31 mouse cellular contexts compared by ENCODE assay signal in the genomic region with DNA sequence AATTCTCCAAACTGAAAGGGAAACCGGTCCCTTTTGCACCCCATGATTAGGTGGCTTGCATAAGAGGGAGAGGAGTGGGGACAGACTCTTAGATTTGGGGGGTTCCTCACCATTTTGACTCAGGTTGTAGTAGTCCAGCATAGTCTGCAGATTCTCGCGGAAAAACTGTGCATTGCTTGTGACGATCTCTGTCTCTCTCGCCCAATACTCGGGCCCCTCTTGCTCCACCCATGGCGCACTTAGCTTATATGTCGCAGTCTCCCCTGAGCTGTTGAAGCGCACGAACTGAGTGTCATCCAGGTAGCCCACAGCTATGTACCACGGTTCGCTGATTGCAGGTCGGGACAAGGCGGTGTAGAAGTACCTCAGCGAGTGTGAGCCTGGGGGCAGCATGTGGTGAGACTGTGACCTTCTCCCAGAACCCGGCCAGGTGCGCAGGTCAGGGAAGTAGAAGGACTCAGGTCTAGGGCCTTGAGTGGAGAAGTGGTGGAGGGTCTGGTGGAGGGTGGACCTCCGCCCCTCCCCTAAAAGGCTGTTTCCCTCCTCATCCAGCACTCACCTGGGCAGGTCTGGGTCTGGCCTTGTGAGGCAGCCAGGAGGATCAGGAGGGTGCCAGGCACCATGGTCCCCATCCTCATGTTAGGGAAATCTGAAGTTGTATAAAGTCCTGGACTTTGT. TPM values are rescaled to one million over a fixed set of nuclear protein-coding genes. Genes with fewer than 3 reads are reported as not detected.
DNase-seq lines count a peak whose midpoint lies in the region; ATAC-seq and TF ChIP-seq lines count a peak whose summit lies in the region.
"Had no signal": no experiment of that assay in that cellular context is flagged by ENCODE, and none has a peak within 500 bp of the region (broad histone marks: within the 10 kb centered on the region; RNA-seq: fewer than 3 reads in every experiment).

No protein-coding gene starts in this region.

- H3K4me1 ChIP-seq in lung, embryonic 16.5 days (replicated peaks; ENCODE audit: control insufficient read depth, insufficient read depth, low read length): no peaks in the 10 kb centered on the region
- no peaks in the 10 kb centered on the region for H3K4me1 ChIP-seq in ES-E14 (ENCODE audit: control insufficient read depth in 2 of 2, insufficient read depth in 2 of 2, low read length in 2 of 2, poor library complexity in 1 of 2)
- H3K4me1 ChIP-seq in intestine, embryonic 15.5 days (replicated peaks): no peaks in the 10 kb centered on the region
- H3K4me1 ChIP-seq in lung, adult 2 months (ENCODE audit: control insufficient read depth, insufficient read depth, low read length): no peaks in the 10 kb centered on the region
- H3K4me1 ChIP-seq: embryonic facial prominence, embryonic 13.5 days; forebrain, embryonic 13.5 days; hindbrain, embryonic 15.5 days; liver, embryonic 13.5 days had no signal

- no peak for TF ChIP-seq POLR2A in lung, adult 2 months (IDR thresholded peaks at IDR 0.05; ENCODE audit: borderline replicate concordance, extremely low read depth, low read depth, low read length)

- H3K36me3 ChIP-seq in lung, embryonic 16.5 days (ENCODE audit: control insufficient read depth, insufficient read depth, low read length): no peaks in the 10 kb centered on the region
- H3K36me3 ChIP-seq in ES-E14 (ENCODE audit: control insufficient read depth, insufficient read depth, low read length, poor library complexity, severe bottlenecking): no peaks in the 10 kb centered on the region
- H3K36me3 ChIP-seq in intestine, embryonic 15.5 days: no peaks in the 10 kb centered on the region
- H3K36me3 ChIP-seq: embryonic facial prominence, embryonic 13.5 days; hindbrain, embryonic 15.5 days; liver, embryonic 13.5 days had no signal

- no peak for DNase-seq in lung, postnatal 10 days
- no peak for DNase-seq in ES-E14 (ENCODE audit: low read depth, low spot score)
- peak; percentile 43 for DNase-seq in thymus, postnatal 25 days
- no peak for DNase-seq in embryo, embryonic 11 days
- DNase-seq in lung, adult 2 months: no peak
- DNase-seq: adrenal gland, postnatal 36 days; cerebellum, postnatal 10 days; gastrocnemius, postnatal 36 days; heart, postnatal 4 days; kidney, adult 11 months; liver, embryonic 13.5 days; lung, embryonic 14.5 days; right cerebral cortex, postnatal 14 days; spleen, adult 18-20 months had no signal

- no peaks in the 10 kb centered on the region for H3K27me3 ChIP-seq in lung, embryonic 16.5 days (ENCODE audit: control insufficient read depth, insufficient read depth, low read depth, low read length)
- H3K27me3 ChIP-seq in intestine, embryonic 15.5 days (replicated peaks): peaks cover 7% of the 10 kb centered on the region

- no peak overlapping the region for H3K4me2 ChIP-seq in lung, embryonic 16.5 days (ENCODE audit: low read depth, low read length)
- peak overlapping the region; percentile 49 for H3K4me2 ChIP-seq in intestine, embryonic 15.5 days (replicated peaks)
- H3K4me2 ChIP-seq: embryonic facial prominence, embryonic 13.5 days; forebrain, embryonic 13.5 days; hindbrain, embryonic 15.5 days; liver, embryonic 13.5 days; lung, embryonic 14.5 days; midbrain, embryonic 11.5 days had no signal

- 0 out of 2 replicates have a peak, but pooled peaks have one; percentile 23 for ATAC-seq in lung, embryonic 16.5 days (ENCODE audit: low read depth)
- peak; percentile 67 for ATAC-seq in intestine, embryonic 15.5 days
- ATAC-seq: forebrain, embryonic 13.5 days had no signal

- in situ Hi-C loops in ES-E14 (cut with MboI; ENCODE audit: low sequenced_read_pairs in 2 of 2, unreplicated experiment in 2 of 2): loop anchor here (10.0 kb wide), 1 partner anchor 125 kb away; no protein-coding TSS in a partner anchor

- WGBS in lung, embryonic 16.5 days: 32% methylated on average over 18 of the region's 18 CpGs
- 28% methylated on average over 18 of the region's 18 CpGs for WGBS in intestine, embryonic 15.5 days
- 36% methylated on average over 18 of the region's 18 CpGs for WGBS in lung, adult 2 months

- H3K27ac ChIP-seq in lung, embryonic 16.5 days (ENCODE audit: low read length): no peak overlapping the region
- no peak overlapping the region for H3K27ac ChIP-seq in ES-E14 (ENCODE audit: insufficient read depth, low read depth, low read length, poor library complexity, severe bottlenecking)
- H3K27ac ChIP-seq in intestine, embryonic 15.5 days: peak overlapping the region; percentile 81
- H3K27ac ChIP-seq: embryonic facial prominence, embryonic 13.5 days; forebrain, embryonic 13.5 days; hindbrain, embryonic 15.5 days; kidney, postnatal 0 days; left cerebral cortex, adult 2 months; liver, embryonic 13.5 days; macrophage had no signal

- H3K4me3 ChIP-seq in lung, embryonic 16.5 days (ENCODE audit: low read length): no peak overlapping the region
- peak overlapping the region; percentile 29 to 30; a peak in 2 of 4 replicates for H3K4me3 ChIP-seq in ES-E14 (ENCODE audit: insufficient read depth in 1 of 2, low read depth in 1 of 2, low read length in 2 of 2, poor library complexity in 1 of 2, severe bottlenecking in 1 of 2)
- H3K4me3 ChIP-seq in intestine, embryonic 15.5 days (replicated peaks): peak overlapping the region; percentile 25
- H3K4me3 ChIP-seq in lung, adult 2 months (replicated peaks; ENCODE audit: extremely low read depth, low read depth, low read length): no peak overlapping the region
- H3K4me3 ChIP-seq: embryonic facial prominence, embryonic 13.5 days; forebrain, embryonic 13.5 days; hindbrain, embryonic 15.5 days; left cerebral cortex, adult 2 months; liver, embryonic 13.5 days had no signal

- no peaks in the 10 kb centered on the region for H3K9me3 ChIP-seq in lung, embryonic 16.5 days (ENCODE audit: control insufficient read depth, low read length)
- no peaks in the 10 kb centered on the region for H3K9me3 ChIP-seq in ES-E14 (ENCODE audit: control insufficient read depth, insufficient read depth, low read depth, low read length)
- no peaks in the 10 kb centered on the region for H3K9me3 ChIP-seq in intestine, embryonic 15.5 days
- H3K9me3 ChIP-seq: embryonic facial prominence, embryonic 13.5 days; forebrain, embryonic 13.5 days; hindbrain, embryonic 15.5 days; liver, embryonic 13.5 days had no signal

- TF ChIP-seq CTCF in lung, adult 2 months (IDR thresholded peaks at IDR 0.05; ENCODE audit: insufficient read depth, low read length): no peak

- H3K9ac ChIP-seq in lung, embryonic 16.5 days (ENCODE audit: low read length): no peak overlapping the region
- no peak overlapping the region for H3K9ac ChIP-seq in ES-E14 (ENCODE audit: insufficient read depth, low read depth, low read length, poor library complexity, severe bottlenecking)
- peak overlapping the region; percentile 26; the same call in 1 of the 2 replicates for H3K9ac ChIP-seq in intestine, embryonic 15.5 days
- H3K9ac ChIP-seq: embryonic facial prominence, embryonic 13.5 days; forebrain, embryonic 13.5 days; hindbrain, embryonic 15.5 days; liver, embryonic 13.5 days; lung, embryonic 14.5 days had no signal

TF ChIP-seq in ES-E14, 5 proteins besides CTCF, POLR2A, EP300 and RAD21:
- TF ChIP-seq MAFK (IDR thresholded peaks at IDR 0.05; ENCODE audit: insufficient read depth, low read depth, low read length) (no peak), ZC3H11A (IDR thresholded peaks at IDR 0.05; ENCODE audit: borderline replicate concordance, low read depth, low read length) (no peak), ZNF384 (IDR thresholded peaks at IDR 0.05; ENCODE audit: low read depth, low read length) (no peak), HCFC1 (IDR thresholded peaks at IDR 0.05; ENCODE audit: borderline replicate concordance, insufficient read depth, low read length) (no peak), CHD2 (IDR thresholded peaks at IDR 0.05; ENCODE audit: low read depth, low read length) (no peak)

RNA-seq across cellular contexts. Expression of gene H2-T3, which starts 0.5 kb away (rescaled TPM):
- polyA plus RNA-seq in lung, embryonic 16.5 days (2015; fragmentation: Nextera tagmentation; extraction: Ambion mirVana): 0.80 and 1.1 TPM in 2 replicates
- total RNA-seq in ES-E14 (2012; rRNA removed): 0.22 TPM in 1 of 2 replicates, not detected in the other
- polyA plus RNA-seq in intestine, embryonic 15.5 days (2015; fragmentation: Nextera tagmentation; extraction: Ambion mirVana): 24.3 and 30.1 TPM in 2 replicates
- polyA plus RNA-seq in lung, adult 2 months (2012; rRNA removed): 0.05 TPM in 1 of 2 replicates, not detected in the other
- total RNA-seq: adrenal gland, adult 18-20 months; adrenal gland, postnatal 36 days; gastrocnemius, adult 18-20 months; heart, postnatal 4 days; layer of hippocampus, postnatal 10 days; left cerebral cortex, adult 2 months; left cerebral cortex, postnatal 36 days; midbrain, postnatal 0 days had no signal
- polyA plus RNA-seq: cortical plate, adult 2 months; embryonic facial prominence, embryonic 13.5 days; forebrain, embryonic 13.5 days; hindbrain, embryonic 15.5 days; kidney, postnatal 0 days; limb, embryonic 14.5 days; liver, embryonic 13.5 days; macrophage; midbrain, embryonic 11.5 days; midbrain, postnatal 0 days; neural tube, embryonic 14.5 days had no signal

RNA-seq across cellular contexts. Expression of gene Gm8909, which starts 21.3 kb away (rescaled TPM):
- 24.5 and 27.5 TPM in 2 replicates for polyA plus RNA-seq in lung, embryonic 16.5 days (2015; fragmentation: Nextera tagmentation; extraction: Ambion mirVana)
- total RNA-seq in ES-E14 (2012; rRNA removed): not detected in 2 replicates
- 1.2 and 2.2 TPM in 2 replicates for polyA plus RNA-seq in intestine, embryonic 15.5 days (2015; fragmentation: Nextera tagmentation; extraction: Ambion mirVana)
- polyA plus RNA-seq in lung, adult 2 months (2012; rRNA removed): 0.62 and 1.2 TPM in 2 replicates
- total RNA-seq: adrenal gland, postnatal 36 days; gastrocnemius, adult 18-20 months; gastrocnemius, postnatal 36 days; heart, postnatal 4 days; layer of hippocampus, postnatal 10 days; left cerebral cortex, adult 2 months; left cerebral cortex, postnatal 36 days; midbrain, postnatal 0 days had no signal
- polyA plus RNA-seq: cortical plate, adult 2 months; embryonic facial prominence, embryonic 13.5 days; forebrain, embryonic 13.5 days; hindbrain, embryonic 15.5 days; kidney, postnatal 0 days; limb, embryonic 14.5 days; liver, embryonic 13.5 days; macrophage; midbrain, postnatal 0 days; neural tube, embryonic 14.5 days had no signal

Comparison
In these comparisons a context has a peak if more than half of its experiments do, and no peak if none do; other contexts are left out.
1. H3K4me3 ChIP-seq: peak in ES-E14 (2 of 2) and intestine, embryonic 15.5 days (single experiment); none in lung, embryonic 16.5 days (single experiment) and lung, adult 2 months (single experiment).
2. RNA of gene H2-T3, which starts 0.5 kb away (polyA plus RNA-seq): 24.3 to 30.1 TPM in intestine, embryonic 15.5 days; 0.80 to 1.1 TPM in lung, embryonic 16.5 days and 0.05 TPM in lung, adult 2 months; every median in the first group is over 10 times any median in the second.